Comparison of ENCODE assay signal across 8 mouse cellular contexts in the genomic region with DNA sequence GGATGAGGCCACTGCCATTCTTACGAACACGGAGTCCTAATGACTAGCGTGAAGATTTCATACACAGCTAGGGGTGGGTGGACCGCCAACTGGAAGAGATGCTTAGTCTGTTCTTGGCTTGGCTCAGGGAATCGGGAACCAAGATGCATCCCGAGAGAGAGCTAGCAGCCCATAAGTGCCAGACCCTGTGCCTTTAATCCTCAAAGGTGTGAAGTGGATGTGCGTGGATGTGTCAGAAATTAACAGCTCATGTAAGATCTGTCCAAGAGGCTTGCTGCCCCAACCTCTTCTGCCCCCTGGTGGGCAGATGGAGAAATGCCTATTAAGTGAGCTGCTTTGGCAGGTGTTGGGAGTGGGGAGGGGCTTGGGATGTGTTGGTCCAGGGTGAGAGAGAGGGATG. TPM values are rescaled to one million over a fixed set of nuclear protein-coding genes. Genes with fewer than 3 reads are reported as not detected.
DNase-seq lines count a peak whose midpoint lies in the region; ATAC-seq and TF ChIP-seq lines count a peak whose summit lies in the region.

No protein-coding gene starts in this region.

- no peak overlapping the region for H3K9ac ChIP-seq in heart, embryonic 12.5 days
- no peak overlapping the region for H3K9ac ChIP-seq in embryonic facial prominence, embryonic 11.5 days (replicated peaks; ENCODE audit: low read length)
- H3K9ac ChIP-seq in lung, postnatal 0 days (replicated peaks; ENCODE audit: low read depth): no peak overlapping the region

- H3K27me3 ChIP-seq in heart, embryonic 12.5 days (replicated peaks): peaks cover 42% of the 10 kb centered on the region
- H3K27me3 ChIP-seq in embryonic facial prominence, embryonic 11.5 days (ENCODE audit: control insufficient read depth, insufficient read depth, low read length): no peaks in the 10 kb centered on the region; the same call in 1 of the 2 replicates
- H3K27me3 ChIP-seq in lung, postnatal 0 days (replicated peaks; ENCODE audit: insufficient read depth, low read length): no peaks in the 10 kb centered on the region

- H3K4me3 ChIP-seq in heart, embryonic 12.5 days: no peak overlapping the region
- H3K4me3 ChIP-seq in embryonic facial prominence, embryonic 11.5 days (ENCODE audit: low read depth, low read length): no peak overlapping the region
- no peak overlapping the region for H3K4me3 ChIP-seq in lung, postnatal 0 days (ENCODE audit: low read depth, low read length)

- H3K27ac ChIP-seq in heart, embryonic 12.5 days (ENCODE audit: poor library complexity, severe bottlenecking): no peak overlapping the region
- H3K27ac ChIP-seq in embryonic facial prominence, embryonic 11.5 days (replicated peaks; ENCODE audit: low read depth, low read length): no peak overlapping the region
- H3K27ac ChIP-seq in lung, postnatal 0 days (ENCODE audit: low read length): no peak overlapping the region

- WGBS in heart, embryonic 12.5 days: 45% methylated on average over 7 of the region's 7 CpGs
- WGBS in embryonic facial prominence, embryonic 11.5 days: 63% methylated on average over 7 of the region's 7 CpGs
- 37% methylated on average over 7 of the region's 7 CpGs for WGBS in lung, postnatal 0 days

- no peaks in the 10 kb centered on the region for H3K9me3 ChIP-seq in heart, embryonic 12.5 days (replicated peaks)
- no peaks in the 10 kb centered on the region for H3K9me3 ChIP-seq in embryonic facial prominence, embryonic 11.5 days (replicated peaks; ENCODE audit: control insufficient read depth, low read length)
- H3K9me3 ChIP-seq in lung, postnatal 0 days (ENCODE audit: low read length): no peaks in the 10 kb centered on the region

- ATAC-seq in heart, embryonic 12.5 days (ENCODE audit: insufficient number of reproducible peaks, low FRiP score): no peak
- no peak for ATAC-seq in embryonic facial prominence, embryonic 11.5 days (replicated peaks; ENCODE audit: insufficient number of reproducible peaks, low FRiP score, low TSS enrichment, low read depth)
- peak; percentile 29; the same call in 1 of the 2 replicates for ATAC-seq in lung, postnatal 0 days

- no peaks in the 10 kb centered on the region for H3K4me1 ChIP-seq in heart, embryonic 12.5 days (replicated peaks)
- no peaks in the 10 kb centered on the region for H3K4me1 ChIP-seq in embryonic facial prominence, embryonic 11.5 days (ENCODE audit: control insufficient read depth, insufficient read depth, low read length)
- H3K4me1 ChIP-seq in lung, postnatal 0 days (ENCODE audit: insufficient read depth, low read depth, low read length): no peaks in the 10 kb centered on the region

- TF ChIP-seq EP300 in lung, postnatal 0 days (IDR thresholded peaks at IDR 0.05): no peak

- H3K4me2 ChIP-seq in heart, embryonic 12.5 days: no peak overlapping the region
- no peak overlapping the region for H3K4me2 ChIP-seq in embryonic facial prominence, embryonic 11.5 days (ENCODE audit: low read depth, low read length)
- H3K4me2 ChIP-seq in lung, postnatal 0 days (replicated peaks; ENCODE audit: low read depth, low read length): no peak overlapping the region

- peak; percentile 52 to 82 for DNase-seq in heart, adult 18-20 months
- DNase-seq in A20 (ENCODE audit: low read depth, low spot score): peak; percentile 61
- peak; percentile 79 for DNase-seq in ZHBTc4 (ENCODE audit: low read depth, low spot score)
- peak; percentile 64 for DNase-seq in embryonic facial prominence, embryonic 11.5 days (ENCODE audit: low spot score)
- DNase-seq in induced T-regulatory cell, adult 2 months (ENCODE audit: low read depth): peak; percentile 65
- DNase-seq in lung, postnatal 0 days (ENCODE audit: low spot score): peak; percentile 43
- DNase-seq in testis, postnatal 10 days (ENCODE audit: low spot score): peak; percentile 82

- TF ChIP-seq CTCF in lung, postnatal 0 days (IDR thresholded peaks at IDR 0.05): peak; percentile 93

- no peaks in the 10 kb centered on the region for H3K36me3 ChIP-seq in heart, embryonic 12.5 days
- no peaks in the 10 kb centered on the region for H3K36me3 ChIP-seq in embryonic facial prominence, embryonic 11.5 days (replicated peaks; ENCODE audit: control insufficient read depth, insufficient read depth, low read depth, low read length)
- no peaks in the 10 kb centered on the region for H3K36me3 ChIP-seq in lung, postnatal 0 days (ENCODE audit: insufficient read depth, low read length)

RNA-seq across cellular contexts. Expression of a gene that starts 20.8 kb away (rescaled TPM):
- 1 to 10 TPM; 1.5 to 1.8 TPM for total RNA-seq in heart, adult 18-20 months (2021)
- 1.2 TPM in 2 replicates for polyA plus RNA-seq in heart, embryonic 12.5 days (2016; fragmentation: Nextera tagmentation; extraction: Ambion mirVana)
- polyA plus RNA-seq in embryonic facial prominence, embryonic 11.5 days (2014; fragmentation: Nextera tagmentation; extraction: Ambion mirVana): 2.8 and 3.0 TPM in 2 replicates
- polyA plus RNA-seq in lung, postnatal 0 days (2015; fragmentation: Nextera tagmentation; extraction: Ambion mirVana): 0.63 and 1.1 TPM in 2 replicates

RNA-seq across cellular contexts. Expression of a gene that starts 40.2 kb away (rescaled TPM):
- under 1 TPM; 0.12 to 0.21 TPM for total RNA-seq in heart, adult 18-20 months (2021)
- polyA plus RNA-seq in heart, embryonic 12.5 days (2016; fragmentation: Nextera tagmentation; extraction: Ambion mirVana): 0.19 and 0.21 TPM in 2 replicates
- 1.6 and 1.9 TPM in 2 replicates for polyA plus RNA-seq in embryonic facial prominence, embryonic 11.5 days (2014; fragmentation: Nextera tagmentation; extraction: Ambion mirVana)
- 0.40 and 0.53 TPM in 2 replicates for polyA plus RNA-seq in lung, postnatal 0 days (2015; fragmentation: Nextera tagmentation; extraction: Ambion mirVana)

RNA-seq across cellular contexts. Expression of a gene that starts 56.7 kb away (rescaled TPM):
- 10 to 100 TPM; 48.1 to 52.5 TPM for total RNA-seq in heart, adult 18-20 months (2021)
- 26.2 and 29.0 TPM in 2 replicates for polyA plus RNA-seq in heart, embryonic 12.5 days (2016; fragmentation: Nextera tagmentation; extraction: Ambion mirVana)
- 24.0 and 24.8 TPM in 2 replicates for polyA plus RNA-seq in embryonic facial prominence, embryonic 11.5 days (2014; fragmentation: Nextera tagmentation; extraction: Ambion mirVana)
- 17.0 and 20.0 TPM in 2 replicates for polyA plus RNA-seq in lung, postnatal 0 days (2015; fragmentation: Nextera tagmentation; extraction: Ambion mirVana)
